In the genomic region with DNA sequence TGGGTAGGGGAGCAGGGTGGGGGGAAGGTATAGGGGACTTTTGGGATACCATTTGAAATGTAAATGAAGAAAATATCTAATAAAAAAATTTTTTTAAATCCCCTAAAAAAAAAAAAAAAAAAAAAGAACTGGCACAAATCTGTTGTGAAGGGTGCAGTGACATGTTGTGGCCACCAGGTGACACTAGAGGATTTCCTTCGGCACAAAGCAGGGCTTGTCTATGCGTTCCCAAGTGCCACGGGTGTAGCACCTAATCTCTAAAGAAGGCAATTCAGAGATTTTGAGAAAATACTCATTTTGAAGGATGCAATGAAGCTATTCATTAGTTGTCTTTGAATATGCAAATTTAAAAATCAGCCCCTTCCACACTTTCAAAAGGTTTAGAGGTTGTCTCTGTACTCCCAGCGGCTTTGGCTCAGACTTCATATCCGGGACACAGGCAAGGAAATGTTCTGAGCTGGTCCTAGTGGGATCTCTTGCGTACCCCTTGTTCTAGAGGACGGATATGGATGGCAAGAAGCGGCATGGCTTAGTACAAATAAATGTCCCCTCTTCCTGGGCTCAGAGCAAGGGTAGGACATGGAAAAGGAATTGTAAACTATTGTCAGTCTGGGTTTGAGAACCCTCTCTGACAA, we compare ENCODE assay signal across 9 mouse cellular contexts. TPM values are rescaled to one million over a fixed set of nuclear protein-coding genes. Genes with fewer than 3 reads are reported as not detected.
DNase-seq lines count a peak whose midpoint lies in the region; ATAC-seq and TF ChIP-seq lines count a peak whose summit lies in the region.
"Had no signal": no experiment of that assay in that cellular context is flagged by ENCODE, and none has a peak within 500 bp of the region (broad histone marks: within the 10 kb centered on the region; RNA-seq: fewer than 3 reads in every experiment).

No protein-coding gene starts in this region.

- H3K27me3 ChIP-seq in intestine, embryonic 15.5 days (replicated peaks) = no peaks in the 10 kb centered on the region
- H3K27me3 ChIP-seq in intestine, embryonic 16.5 days (replicated peaks; ENCODE audit: control insufficient read depth, insufficient read depth, low read length) = no peaks in the 10 kb centered on the region
- peaks cover 8% of the 10 kb centered on the region for H3K27me3 ChIP-seq in forebrain, embryonic 10.5 days (ENCODE audit: poor library complexity, severe bottlenecking)
- H3K27me3 ChIP-seq in hindbrain, embryonic 14.5 days (ENCODE audit: control insufficient read depth, insufficient read depth, low read length) = no peaks in the 10 kb centered on the region
- no peaks in the 10 kb centered on the region for H3K27me3 ChIP-seq in midbrain, embryonic 14.5 days (ENCODE audit: control insufficient read depth, insufficient read depth, low read length)
- H3K27me3 ChIP-seq in small intestine, adult 2 months (ENCODE audit: control insufficient read depth, insufficient read depth, low read length) = no peaks in the 10 kb centered on the region; the same call in 1 of the 2 replicates
- H3K27me3 ChIP-seq: liver, embryonic 15.5 days had no signal

- no peak overlapping the region for H3K27ac ChIP-seq in intestine, embryonic 15.5 days
- H3K27ac ChIP-seq in intestine, embryonic 16.5 days (ENCODE audit: low read length) = no peak overlapping the region
- H3K27ac ChIP-seq in bone marrow macrophage, adult 2 months (ENCODE audit: insufficient read depth, low read depth, low read length) = no peak overlapping the region
- H3K27ac ChIP-seq in forebrain, embryonic 10.5 days = no peak overlapping the region
- no peak overlapping the region for H3K27ac ChIP-seq in hindbrain, embryonic 14.5 days
- no peak overlapping the region for H3K27ac ChIP-seq in midbrain, embryonic 14.5 days (replicated peaks; ENCODE audit: low read depth, low read length)
- H3K27ac ChIP-seq in small intestine, adult 2 months (ENCODE audit: insufficient read depth, low read depth, low read length) = no peak overlapping the region
- H3K27ac ChIP-seq: liver, embryonic 15.5 days had no signal

- no peak for TF ChIP-seq POLR2A in bone marrow macrophage, adult 2 months (IDR thresholded peaks at IDR 0.05; ENCODE audit: borderline replicate concordance, low read depth, low read length)
- no peak for TF ChIP-seq POLR2A in small intestine, adult 2 months (IDR thresholded peaks at IDR 0.05; ENCODE audit: low read depth, low read length)

- no peak overlapping the region for H3K4me3 ChIP-seq in intestine, embryonic 15.5 days (replicated peaks)
- H3K4me3 ChIP-seq in intestine, embryonic 16.5 days (ENCODE audit: low read length) = no peak overlapping the region
- no peak overlapping the region for H3K4me3 ChIP-seq in bone marrow macrophage, adult 2 months (ENCODE audit: insufficient read depth, low read length)
- H3K4me3 ChIP-seq in forebrain, embryonic 10.5 days = no peak overlapping the region
- H3K4me3 ChIP-seq in hindbrain, embryonic 14.5 days (replicated peaks; ENCODE audit: low read length) = no peak overlapping the region
- H3K4me3 ChIP-seq in midbrain, embryonic 14.5 days (replicated peaks; ENCODE audit: low read depth, low read length) = no peak overlapping the region
- H3K4me3 ChIP-seq in small intestine, adult 2 months (ENCODE audit: low read depth, low read length) = no peak overlapping the region
- H3K4me3 ChIP-seq: liver, embryonic 15.5 days had no signal

- no peaks in the 10 kb centered on the region for H3K9me3 ChIP-seq in intestine, embryonic 15.5 days
- H3K9me3 ChIP-seq in intestine, embryonic 16.5 days (ENCODE audit: control insufficient read depth, low read length) = no peaks in the 10 kb centered on the region
- no peaks in the 10 kb centered on the region for H3K9me3 ChIP-seq in forebrain, embryonic 10.5 days
- H3K9me3 ChIP-seq in hindbrain, embryonic 14.5 days (ENCODE audit: control insufficient read depth, low read length) = no peaks in the 10 kb centered on the region
- H3K9me3 ChIP-seq in midbrain, embryonic 14.5 days (ENCODE audit: control insufficient read depth, low read length) = no peaks in the 10 kb centered on the region
- H3K9me3 ChIP-seq: liver, embryonic 15.5 days had no signal

- no peaks in the 10 kb centered on the region for H3K4me1 ChIP-seq in intestine, embryonic 15.5 days (replicated peaks)
- H3K4me1 ChIP-seq in intestine, embryonic 16.5 days (ENCODE audit: control insufficient read depth, insufficient read depth, low read length) = no peaks in the 10 kb centered on the region
- 0 out of 2 replicates have a peak, but pooled peaks cover 5% of the 10 kb centered on the region for H3K4me1 ChIP-seq in bone marrow macrophage, adult 2 months (ENCODE audit: control insufficient read depth, insufficient read depth, low read length)
- no peaks in the 10 kb centered on the region for H3K4me1 ChIP-seq in forebrain, embryonic 10.5 days
- no peaks in the 10 kb centered on the region for H3K4me1 ChIP-seq in hindbrain, embryonic 14.5 days (replicated peaks; ENCODE audit: control insufficient read depth, insufficient read depth, low read length)
- H3K4me1 ChIP-seq in midbrain, embryonic 14.5 days (ENCODE audit: control insufficient read depth, insufficient read depth, low read length) = no peaks in the 10 kb centered on the region
- H3K4me1 ChIP-seq in small intestine, adult 2 months (ENCODE audit: control insufficient read depth, insufficient read depth, insufficient read length, low read length) = no peaks in the 10 kb centered on the region
- H3K4me1 ChIP-seq: liver, embryonic 15.5 days had no signal

- no peak overlapping the region for H3K9ac ChIP-seq in intestine, embryonic 15.5 days
- no peak overlapping the region for H3K9ac ChIP-seq in intestine, embryonic 16.5 days (ENCODE audit: low read depth, low read length)
- no peak overlapping the region for H3K9ac ChIP-seq in hindbrain, embryonic 14.5 days
- no peak overlapping the region for H3K9ac ChIP-seq in midbrain, embryonic 14.5 days (replicated peaks; ENCODE audit: low read length)
- H3K9ac ChIP-seq: liver, embryonic 15.5 days had no signal

- no peaks in the 10 kb centered on the region for H3K36me3 ChIP-seq in intestine, embryonic 15.5 days
- H3K36me3 ChIP-seq in intestine, embryonic 16.5 days (ENCODE audit: control insufficient read depth, insufficient read depth, low read length) = no peaks in the 10 kb centered on the region
- no peaks in the 10 kb centered on the region for H3K36me3 ChIP-seq in forebrain, embryonic 10.5 days (replicated peaks)
- H3K36me3 ChIP-seq in hindbrain, embryonic 14.5 days (replicated peaks; ENCODE audit: control insufficient read depth, insufficient read depth) = no peaks in the 10 kb centered on the region
- H3K36me3 ChIP-seq in midbrain, embryonic 14.5 days (ENCODE audit: control insufficient read depth, insufficient read depth, low read length) = no peaks in the 10 kb centered on the region
- no peaks in the 10 kb centered on the region for H3K36me3 ChIP-seq in small intestine, adult 2 months (ENCODE audit: control insufficient read depth, insufficient read depth, low read length)
- H3K36me3 ChIP-seq: liver, embryonic 15.5 days had no signal

- peak; percentile 47 for DNase-seq in forebrain, embryonic 10.5 days (ENCODE audit: extremely low spot score, low spot score)
- peak; percentile 88 for DNase-seq in hindbrain, embryonic 14.5 days (ENCODE audit: low spot score)
- peak; percentile 70 to 75 for DNase-seq in left cerebral cortex, postnatal 10 days (ENCODE audit: extremely low spot score in 1 of 2, low spot score in 2 of 2)
- peak; percentile 90 for DNase-seq in midbrain, embryonic 14.5 days

- TF ChIP-seq CTCF in bone marrow macrophage, adult 2 months (IDR thresholded peaks at IDR 0.05; ENCODE audit: low read depth, low read length) = peak; percentile 84
- peak; percentile 82; the same call in 1 of the 2 replicates for TF ChIP-seq CTCF in small intestine, adult 2 months (IDR thresholded peaks at IDR 0.05; ENCODE audit: extremely low read depth, insufficient read length, insufficient replicate concordance, low read depth, low read length)

- ATAC-seq in intestine, embryonic 15.5 days = 0 out of 2 replicates have a peak, but pooled peaks have one; percentile 34
- ATAC-seq in intestine, embryonic 16.5 days = no peak
- ATAC-seq in hindbrain, embryonic 14.5 days (ENCODE audit: low FRiP score) = peak; percentile 69; the same call in 1 of the 2 replicates
- ATAC-seq in midbrain, embryonic 14.5 days (ENCODE audit: low FRiP score, low TSS enrichment) = peak; percentile 53; the same call in 1 of the 2 replicates

- intact Hi-C loops in left cerebral cortex, postnatal 10 days (cut with DNase I) = loop anchor here (1.0 kb wide), 2 partner anchors 348 to 403 kb away; no protein-coding TSS in a partner anchor

- 40% methylated on average over 8 of the region's 8 CpGs for WGBS in intestine, embryonic 15.5 days
- 41% methylated on average over 8 of the region's 8 CpGs for WGBS in intestine, embryonic 16.5 days
- 49% methylated on average over 8 of the region's 8 CpGs for WGBS in forebrain, embryonic 10.5 days
- WGBS in hindbrain, embryonic 14.5 days = 44% methylated on average over 8 of the region's 8 CpGs
- 47% methylated on average over 8 of the region's 8 CpGs for WGBS in midbrain, embryonic 14.5 days
- 43% methylated on average over 8 of the region's 8 CpGs for WGBS in small intestine, adult 2 months

- no peak overlapping the region for H3K4me2 ChIP-seq in intestine, embryonic 15.5 days (replicated peaks)
- no peak overlapping the region for H3K4me2 ChIP-seq in intestine, embryonic 16.5 days (ENCODE audit: low read depth, low read length)
- no peak overlapping the region for H3K4me2 ChIP-seq in hindbrain, embryonic 14.5 days (replicated peaks)
- H3K4me2 ChIP-seq in midbrain, embryonic 14.5 days (ENCODE audit: low read length) = no peak overlapping the region
- H3K4me2 ChIP-seq: liver, embryonic 15.5 days had no signal

RNA-seq across cellular contexts. Expression of gene Masp1, which starts 29.8 kb away (rescaled TPM):
- polyA plus RNA-seq in intestine, embryonic 15.5 days (2015; fragmentation: Nextera tagmentation; extraction: Ambion mirVana) = 4.5 and 4.8 TPM in 2 replicates
- polyA plus RNA-seq in intestine, embryonic 16.5 days (2015; fragmentation: Nextera tagmentation; extraction: Ambion mirVana) = 3.6 and 4.3 TPM in 2 replicates
- 0.48 TPM in 2 replicates for polyA plus RNA-seq in bone marrow macrophage, adult 2 months (2012; ENCODE audit: insufficient read depth, insufficient read length, missing spikeins)
- 4.7 and 7.4 TPM in 2 replicates for polyA plus RNA-seq in forebrain, embryonic 10.5 days (2016; fragmentation: Nextera tagmentation; extraction: Ambion mirVana)
- 26.2 and 27.0 TPM in 2 replicates for polyA plus RNA-seq in hindbrain, embryonic 14.5 days (2014; fragmentation: Nextera tagmentation; extraction: Ambion mirVana)
- total RNA-seq in left cerebral cortex, postnatal 10 days (2021) = 10 to 100 TPM; 19.8 to 20.9 TPM
- polyA plus RNA-seq in midbrain, embryonic 14.5 days (2014; fragmentation: Nextera tagmentation; extraction: Ambion mirVana) = 31.2 and 38.1 TPM in 2 replicates
- polyA plus RNA-seq in small intestine, adult 2 months (2012; rRNA removed) = 0.37 and 0.53 TPM in 2 replicates

RNA-seq across cellular contexts. Expression of gene Rtp4, which starts 30.4 kb away (rescaled TPM):
- polyA plus RNA-seq in intestine, embryonic 15.5 days (2015; fragmentation: Nextera tagmentation; extraction: Ambion mirVana) = 8.2 and 9.6 TPM in 2 replicates
- polyA plus RNA-seq in intestine, embryonic 16.5 days (2015; fragmentation: Nextera tagmentation; extraction: Ambion mirVana) = 6.1 and 7.0 TPM in 2 replicates
- 315 and 316 TPM in 2 replicates for polyA plus RNA-seq in bone marrow macrophage, adult 2 months (2012; ENCODE audit: insufficient read depth, insufficient read length, missing spikeins)
- polyA plus RNA-seq in forebrain, embryonic 10.5 days (2016; fragmentation: Nextera tagmentation; extraction: Ambion mirVana) = 0.44 and 0.64 TPM in 2 replicates
- 4.0 and 4.6 TPM in 2 replicates for polyA plus RNA-seq in hindbrain, embryonic 14.5 days (2014; fragmentation: Nextera tagmentation; extraction: Ambion mirVana)
- 1 to 10 TPM in 1 of 2 experiments, not detected in 1; 1.7 TPM for total RNA-seq in left cerebral cortex, postnatal 10 days (2021)
- 3.1 and 7.2 TPM in 2 replicates for polyA plus RNA-seq in midbrain, embryonic 14.5 days (2014; fragmentation: Nextera tagmentation; extraction: Ambion mirVana)
- polyA plus RNA-seq in small intestine, adult 2 months (2012; rRNA removed) = 11.1 and 43.3 TPM in 2 replicates
